Mouse (Mus musculus): ENCODE results near the gene Fig4.

Gene Fig4

GRCm38 (mm10) chr10:41261218-41261617 is 41.8 kb downstream of the Fig4 start:
- in situ Hi-C loops (cut with MseI, MboI) = no loop called here

GRCm38 (mm10) chr10:41260243-41261006 is 42.6 kb downstream of the Fig4 start:
- in situ Hi-C loops (cut with MseI, MboI) = no loop called here

- in situ Hi-C loops (cut with MseI, MboI) = no loop called here
Measured at GRCm38 (mm10) chr10:41250749-41251065, 52.4 kb downstream of the Fig4 start.

- in situ Hi-C loops (cut with MseI, MboI) = no loop called here
Measured at GRCm38 (mm10) chr10:41250045-41250748, 52.9 kb downstream of the Fig4 start.

GRCm38 (mm10) chr10:41249006-41249659 is 53.9 kb downstream of the Fig4 start:
- in situ Hi-C loops (cut with MseI, MboI) = no loop called here

GRCm38 (mm10) chr10:41247800-41248473 is 55.1 kb downstream of the Fig4 start:
- in situ Hi-C loops (cut with MseI, MboI) = no loop called here

GRCm38 (mm10) chr10:41246111-41246510 is 56.9 kb downstream of the Fig4 start:
- in situ Hi-C loops (cut with MseI, MboI) = no loop called here

- in situ Hi-C loops (cut with MseI, MboI) = no loop called here
Measured at GRCm38 (mm10) chr10:41245477-41245876, 57.6 kb downstream of the Fig4 start.

GRCm38 (mm10) chr10:41245028-41245427 is 58.0 kb downstream of the Fig4 start:
- in situ Hi-C loops (cut with MseI, MboI) = no loop called here

GRCm38 (mm10) chr10:41243930-41244329 is 59.1 kb downstream of the Fig4 start:
- in situ Hi-C loops (cut with MseI, MboI) = no loop called here

GRCm38 (mm10) chr10:41241558-41242242 is 61.4 kb downstream of the Fig4 start:
- in situ Hi-C loops (cut with MseI, MboI) = no loop called here

GRCm38 (mm10) chr10:41241080-41241479 is 62.0 kb downstream of the Fig4 start:
- in situ Hi-C loops (cut with MseI, MboI) = no loop called here

- in situ Hi-C loops (cut with MseI, MboI) = no loop called here
Measured at GRCm38 (mm10) chr10:41236020-41236419, 67.0 kb downstream of the Fig4 start.

GRCm38 (mm10) chr10:41235584-41235983 is 67.5 kb downstream of the Fig4 start:
- in situ Hi-C loops (cut with MseI, MboI) = no loop called here

GRCm38 (mm10) chr10:41235159-41235558 is 67.9 kb downstream of the Fig4 start:
- in situ Hi-C loops (cut with MseI, MboI) = no loop called here

GRCm38 (mm10) chr10:41234552-41234951 is 68.5 kb downstream of the Fig4 start:
- in situ Hi-C loops (cut with MseI, MboI) = no loop called here

GRCm38 (mm10) chr10:41233140-41233539 is 69.9 kb downstream of the Fig4 start:
- in situ Hi-C loops (cut with MseI, MboI) = no loop called here

- in situ Hi-C loops (cut with MseI, MboI) = no loop called here
Measured at GRCm38 (mm10) chr10:41231163-41231835, 71.8 kb downstream of the Fig4 start.

- in situ Hi-C loops (cut with MseI, MboI) = no loop called here
Measured at GRCm38 (mm10) chr10:41227626-41228025, 75.4 kb downstream of the Fig4 start.

- in situ Hi-C loops (cut with MseI, MboI) = no loop called here
Measured at GRCm38 (mm10) chr10:41223499-41223898, 79.6 kb downstream of the Fig4 start.

- in situ Hi-C loops (cut with MseI, MboI) = no loop called here
Measured at GRCm38 (mm10) chr10:41221204-41221603, 81.9 kb downstream of the Fig4 start.
